Mouse (Mus musculus) fibroblast of lung, adult 2 months (primary cell): Measurements from ENCODE around the gene Umodl1.

Experiments used
- DNase-seq: peaks from one replicate; pipeline ENCODE4 v3.0.0-alpha.2; 2011; ENCODE audit warnings: low read depth

Gene Umodl1

DNA sequence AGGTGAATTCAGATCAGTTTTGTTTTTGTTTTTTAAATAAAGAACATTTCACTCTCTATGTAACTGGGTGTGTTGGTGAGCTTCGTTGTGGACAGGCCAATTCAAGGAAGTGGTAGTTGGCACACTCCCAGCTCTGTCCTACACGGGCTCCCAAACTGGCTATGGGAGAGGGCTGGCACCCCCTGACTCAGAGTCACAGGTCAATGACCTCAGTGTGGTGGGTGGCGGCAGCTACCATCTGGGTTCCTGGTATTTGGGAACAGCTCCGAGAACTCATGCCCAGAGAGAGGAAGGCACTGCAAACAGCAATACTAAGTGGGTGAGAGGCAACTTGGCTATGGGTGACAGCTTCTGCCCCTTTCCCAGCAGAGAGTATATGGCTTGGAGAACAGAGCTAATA, 83.9 kb downstream of the Umodl1 start:
- DNase-seq: no peak

DNA sequence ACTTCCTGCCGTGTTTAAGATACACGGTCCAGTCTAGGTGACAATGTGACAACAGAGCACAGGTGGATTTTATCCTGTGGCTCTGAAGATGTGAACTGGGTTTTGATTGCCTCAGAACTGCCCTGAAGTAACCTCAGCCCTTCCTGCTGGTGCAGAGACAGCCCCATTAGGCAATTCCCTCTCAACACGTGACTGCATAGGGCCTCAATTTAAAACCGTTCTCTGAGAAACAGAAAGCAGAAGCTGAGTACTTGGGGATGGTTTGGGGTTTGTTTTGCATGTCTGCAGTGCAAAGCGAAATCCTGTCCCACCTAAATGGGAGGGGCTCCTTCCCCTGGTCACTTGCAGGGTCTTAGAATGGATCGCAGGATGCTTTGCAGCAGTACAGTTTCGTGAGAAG, 85.2 kb downstream of the Umodl1 start:
- DNase-seq: no peak

DNA sequence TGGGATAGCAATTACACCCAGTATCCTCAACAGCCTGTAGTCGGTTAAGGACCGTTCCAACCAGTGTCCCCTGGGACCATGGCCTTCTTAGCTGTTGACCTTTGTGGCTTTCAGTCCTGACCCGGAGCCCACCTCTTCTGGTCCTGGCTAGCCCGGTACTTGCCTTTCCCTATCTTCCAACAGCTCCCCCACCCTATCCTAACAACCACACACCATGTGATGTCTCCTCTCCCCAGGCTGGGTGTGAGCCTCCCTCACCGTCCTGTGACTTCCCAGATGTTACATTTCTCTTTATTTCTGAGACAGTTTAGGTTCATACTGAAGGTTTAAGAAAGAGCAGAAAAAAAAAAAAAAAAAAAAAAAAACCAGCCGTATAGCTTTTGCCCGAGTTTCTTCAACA, 86.0 kb downstream of the Umodl1 start:
- DNase-seq: no peak

DNA sequence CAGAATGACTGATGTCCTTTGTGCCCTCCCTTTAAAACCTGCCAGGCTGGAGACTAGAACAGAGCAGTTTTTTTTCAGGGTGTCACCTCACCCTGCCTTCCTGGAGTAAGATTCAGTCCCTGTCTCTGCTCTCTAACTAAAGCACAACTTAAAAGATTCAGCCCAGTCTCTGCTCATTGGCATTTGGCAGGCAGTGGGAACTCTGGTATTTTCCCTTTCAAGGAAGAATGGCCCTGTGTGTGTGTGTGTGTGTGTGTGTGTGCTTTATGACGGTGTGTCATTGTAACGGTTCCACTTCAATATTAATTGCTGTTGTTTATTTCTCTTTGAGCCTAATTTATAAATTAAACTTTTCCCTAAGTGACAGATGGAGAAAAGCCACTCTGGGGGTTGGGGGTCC, 88.3 kb downstream of the Umodl1 start:
- DNase-seq: no peak

DNA sequence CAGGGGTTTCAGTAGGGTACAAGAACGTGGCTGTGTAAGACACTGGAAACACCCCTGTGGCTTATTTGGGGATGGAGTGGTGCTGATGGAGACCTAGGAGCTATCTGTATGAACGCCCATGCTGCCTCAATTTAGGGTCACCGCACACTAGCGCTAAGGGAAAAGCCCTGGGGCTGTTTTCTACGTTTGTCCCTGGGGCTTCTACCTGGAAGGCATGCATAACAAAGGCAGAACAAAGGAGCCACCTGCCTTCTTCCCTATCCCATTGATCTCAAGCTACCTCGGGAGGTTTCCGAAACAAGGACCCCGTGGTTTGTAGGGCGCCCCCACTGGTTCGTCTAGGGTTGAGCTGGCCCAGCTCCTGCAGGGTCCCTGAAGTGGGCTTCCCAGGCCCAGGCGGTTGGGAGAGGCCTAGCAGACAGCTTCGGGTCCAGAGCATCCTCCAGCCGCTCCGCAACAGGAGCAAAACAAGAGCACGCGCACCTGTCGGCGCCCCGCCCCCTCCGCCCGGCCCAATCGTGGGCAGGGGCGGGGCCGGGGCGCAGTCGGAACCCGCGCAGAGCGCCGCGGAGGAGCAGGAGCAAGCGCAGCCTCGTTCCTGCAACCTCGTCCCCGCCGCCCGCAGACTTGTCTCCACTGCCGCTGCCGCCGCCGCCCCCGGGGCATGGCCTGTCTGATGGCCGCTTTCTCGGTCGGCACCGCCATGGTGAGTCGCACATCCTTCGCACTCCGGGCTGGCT, 102.9 kb downstream of the Umodl1 start, which contains the start of gene Abcg1:
Gene Abcg1, plus strand, starts transcription at position 525 of the 740 bp plus-strand sequence.
- no peak for DNase-seq

DNA sequence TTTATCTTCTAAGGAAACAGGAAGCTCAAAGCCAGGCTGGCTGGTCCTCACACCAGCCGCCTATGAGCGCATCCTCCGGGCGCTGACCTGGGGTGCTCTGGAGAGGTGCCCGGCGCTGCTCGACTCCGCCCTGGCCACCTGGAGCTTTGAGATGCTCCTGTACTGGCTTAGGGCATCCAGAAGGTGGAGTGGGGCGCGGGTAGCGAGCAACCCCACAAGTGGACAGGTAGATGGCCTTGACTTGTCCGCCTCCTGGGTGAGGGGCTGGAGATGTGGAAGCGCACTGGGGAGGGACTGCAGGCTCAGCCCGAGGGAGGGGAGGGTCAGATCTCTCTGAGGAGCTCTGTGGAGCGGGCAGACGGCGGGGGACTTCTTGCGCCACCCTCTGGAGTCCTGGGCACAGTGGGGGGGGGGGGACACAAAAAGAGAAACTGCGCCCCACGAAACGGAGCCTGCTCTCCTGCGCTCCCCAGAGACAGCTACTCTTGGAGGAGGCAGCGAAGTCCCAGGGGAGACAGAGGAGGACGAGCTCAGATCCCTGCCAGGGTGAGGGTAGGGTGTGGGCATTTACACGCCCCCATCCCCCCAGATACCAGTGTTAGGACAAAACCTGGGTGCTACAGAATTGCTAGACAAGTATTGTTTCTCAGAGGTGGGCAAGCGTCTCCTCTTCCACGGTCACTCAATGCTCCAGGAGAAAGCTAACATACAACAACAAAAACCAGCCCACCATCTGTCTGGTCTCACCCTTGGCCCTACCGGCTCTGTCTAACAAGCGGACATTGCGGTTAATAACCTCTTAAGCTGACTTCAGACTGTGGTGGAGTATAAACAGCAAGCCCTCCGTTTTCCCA, 103.7 kb downstream of the Umodl1 start:
- no peak for DNase-seq

DNA sequence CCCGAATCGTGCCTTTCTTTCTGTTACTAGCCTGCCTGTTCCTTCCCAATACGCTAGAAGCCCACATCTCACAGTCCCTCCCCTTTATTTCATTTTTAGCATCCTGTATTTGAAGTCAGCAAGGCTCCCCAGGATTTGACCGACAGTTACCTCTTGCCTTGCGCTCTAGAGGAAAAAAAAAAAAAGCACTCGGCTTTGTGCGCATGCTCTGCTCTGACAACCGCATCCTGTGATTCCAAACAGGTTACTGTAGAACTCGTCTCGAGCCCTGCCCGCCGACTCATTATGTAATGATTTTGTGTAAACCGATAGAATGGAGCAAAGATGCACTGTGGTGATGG, 104.3 kb downstream of the Umodl1 start:
- peak; percentile 41 for DNase-seq

DNA sequence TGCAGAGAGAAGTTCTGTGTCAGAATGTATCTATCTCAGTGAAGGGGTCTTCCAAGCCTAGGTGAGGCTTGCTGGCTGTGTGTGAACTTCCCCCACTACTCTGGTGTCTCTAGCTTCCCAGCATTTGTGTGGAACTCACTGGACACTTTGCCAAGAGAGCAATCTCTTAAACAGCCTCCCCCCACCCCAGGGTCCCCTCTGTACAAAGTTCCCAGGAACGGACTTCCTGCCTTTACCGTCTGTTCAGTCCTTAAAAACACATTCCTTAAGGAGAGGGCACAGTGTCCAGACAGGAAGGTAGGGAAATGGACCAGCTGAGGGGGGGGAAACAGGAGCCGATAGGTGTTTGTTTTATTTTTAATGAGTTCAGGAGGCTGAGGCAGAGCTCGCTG, 105.8 kb downstream of the Umodl1 start:
- no peak for DNase-seq
